Mouse (Mus musculus): Measurements from ENCODE around the gene Syt8. TPM values are rescaled to one million over a fixed set of nuclear protein-coding genes. Genes with fewer than 3 reads are reported as not detected.

Gene Syt8
- polyA plus RNA-seq, 1 experiment: 0.07 TPM

DNA sequence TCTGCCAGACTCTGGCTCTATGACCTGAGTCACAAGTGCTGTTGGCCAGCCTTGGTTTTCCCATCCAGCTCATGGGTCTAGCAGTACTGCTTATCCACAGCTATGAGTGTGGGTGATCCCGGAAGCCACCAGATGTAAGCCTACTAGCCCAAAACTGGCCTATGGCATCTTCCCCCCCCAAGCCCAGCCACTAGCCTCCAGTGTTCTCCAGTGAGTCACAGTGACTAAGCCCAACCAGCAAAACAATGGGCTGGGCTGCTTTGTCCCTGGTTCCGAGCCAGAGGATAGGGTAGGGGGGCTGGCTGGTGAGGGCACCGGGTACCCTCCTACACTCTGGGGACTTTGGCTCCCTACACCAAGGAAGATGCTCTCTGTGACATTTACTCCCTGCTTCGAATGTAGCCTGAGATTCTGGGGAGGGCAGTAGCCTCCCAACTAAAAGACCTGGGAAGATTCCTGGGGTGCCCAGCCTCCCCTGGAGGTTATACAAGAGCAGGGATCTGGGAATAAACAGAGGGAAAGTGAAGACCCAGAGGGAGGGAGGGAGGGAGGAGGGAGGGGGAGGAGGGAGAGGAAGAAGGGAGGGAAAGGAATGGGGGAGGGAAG is 36.3 kb downstream of the Syt8 start:
- TF ChIP-seq MAX (IDR thresholded peaks at IDR 0.05) (no peak), FOSL1 (IDR thresholded peaks at IDR 0.05; ENCODE audit: insufficient read depth, low read length, poor library complexity, severe bottlenecking) (peak; percentile 13), CEBPB (IDR thresholded peaks at IDR 0.05; ENCODE audit: low read depth) (no peak), MYOG (IDR thresholded peaks at IDR 0.05; ENCODE audit: control insufficient read depth, extremely low read depth, insufficient read length) (no peak), USF1 (IDR thresholded peaks at IDR 0.05; ENCODE audit: low read depth) (no peak)
- no peak overlapping the region for H3K4me3 ChIP-seq (ENCODE audit: insufficient read depth, poor library complexity, severe bottlenecking)
- peaks cover 45% of the 10 kb centered on the region for H3K79me2 ChIP-seq (ENCODE audit: control insufficient read depth, insufficient read depth)
- H3K79me3 ChIP-seq (ENCODE audit: low read depth): peaks cover 19% of the 10 kb centered on the region
- H3K27me3 ChIP-seq (ENCODE audit: control insufficient read depth, insufficient read depth, insufficient read length): no peaks in the 10 kb centered on the region
- no peaks in the 10 kb centered on the region for H3K36me3 ChIP-seq (ENCODE audit: control insufficient read depth, insufficient read depth)
- no peak overlapping the region for H3ac ChIP-seq (ENCODE audit: control insufficient read depth, insufficient read length, low read depth)

- H3K4me3 ChIP-seq (ENCODE audit: insufficient read depth, poor library complexity, severe bottlenecking): peak overlapping the region; percentile 23
- no peaks in the 10 kb centered on the region for H3K27me3 ChIP-seq (ENCODE audit: control insufficient read depth, insufficient read depth, insufficient read length)
- TF ChIP-seq MYOD1 (IDR thresholded peaks at IDR 0.05; ENCODE audit: control insufficient read depth, insufficient read length, low read depth): no peak
- H3K79me3 ChIP-seq (ENCODE audit: low read depth): peaks cover 22% of the 10 kb centered on the region
- H3K79me2 ChIP-seq (ENCODE audit: control insufficient read depth, insufficient read depth): peaks cover 50% of the 10 kb centered on the region
- H3ac ChIP-seq (ENCODE audit: control insufficient read depth, insufficient read length, low read depth): peak overlapping the region; percentile 81
- H3K36me3 ChIP-seq (ENCODE audit: control insufficient read depth, insufficient read depth): no peaks in the 10 kb centered on the region
Measured at GRCm38 (mm10) chr7:142471414-142471861, 36.8 kb downstream of the Syt8 start.

- Histone ChIP-seq H3K36me3 (ENCODE audit: control insufficient read depth, insufficient read depth) (no peaks in the 10 kb centered on the region), H3ac (ENCODE audit: control insufficient read depth, insufficient read length, low read depth) (peak overlapping the region; percentile 81), H3K79me2 (ENCODE audit: control insufficient read depth, insufficient read depth) (peaks cover 56% of the 10 kb centered on the region), H3K27me3 (ENCODE audit: control insufficient read depth, insufficient read depth, insufficient read length) (no peaks in the 10 kb centered on the region), H3K79me3 (ENCODE audit: low read depth) (peaks cover 25% of the 10 kb centered on the region), H3K4me3 (ENCODE audit: insufficient read depth, poor library complexity, severe bottlenecking) (peak overlapping the region; percentile 23)
- no peak for TF ChIP-seq CEBPB (IDR thresholded peaks at IDR 0.05; ENCODE audit: low read depth)
- peak; percentile 40 for TF ChIP-seq MAX (IDR thresholded peaks at IDR 0.05)
Measured at GRCm38 (mm10) chr7:142471884-142472570, 37.4 kb downstream of the Syt8 start.

DNA sequence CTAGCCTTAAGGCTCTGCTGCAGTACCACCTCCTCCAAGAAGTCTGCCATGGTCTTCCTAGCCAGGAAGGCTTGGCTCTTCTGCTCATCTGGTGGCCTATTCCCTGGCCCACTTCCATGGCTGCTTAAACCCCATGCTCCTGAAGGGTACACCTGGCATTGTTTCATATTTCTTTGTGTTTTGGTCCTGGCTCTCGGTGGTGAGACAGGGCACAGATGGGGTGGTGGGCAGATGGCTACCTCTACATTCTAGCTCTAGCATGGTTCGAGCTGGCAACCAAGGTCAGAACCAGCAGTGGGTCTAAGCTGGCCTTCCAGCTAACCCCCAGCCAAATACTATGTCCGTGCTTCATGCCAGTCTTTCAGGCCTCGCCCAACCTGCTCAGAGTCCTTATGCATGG is 38.3 kb downstream of the Syt8 start:
- Histone ChIP-seq H3K79me2 (ENCODE audit: control insufficient read depth, insufficient read depth) (peaks cover 64% of the 10 kb centered on the region), H3K4me3 (ENCODE audit: insufficient read depth, poor library complexity, severe bottlenecking) (peak overlapping the region; percentile 11), H3ac (ENCODE audit: control insufficient read depth, insufficient read length, low read depth) (peak overlapping the region; percentile 5), H3K36me3 (ENCODE audit: control insufficient read depth, insufficient read depth) (no peaks in the 10 kb centered on the region), H3K27me3 (ENCODE audit: control insufficient read depth, insufficient read depth, insufficient read length) (no peaks in the 10 kb centered on the region), H3K79me3 (ENCODE audit: low read depth) (peaks cover 27% of the 10 kb centered on the region)
- TF ChIP-seq MYOD1 (IDR thresholded peaks at IDR 0.05; ENCODE audit: control insufficient read depth, insufficient read length, low read depth) (no peak), USF1 (IDR thresholded peaks at IDR 0.05; ENCODE audit: low read depth) (no peak), CTCF (IDR thresholded peaks at IDR 0.05; ENCODE audit: control insufficient read depth, insufficient read depth, insufficient read length) (no peak), FOSL1 (IDR thresholded peaks at IDR 0.05; ENCODE audit: insufficient read depth, low read length, poor library complexity, severe bottlenecking) (no peak), MYOG (IDR thresholded peaks at IDR 0.05; ENCODE audit: control insufficient read depth, extremely low read depth, insufficient read length) (no peak), CEBPB (IDR thresholded peaks at IDR 0.05; ENCODE audit: low read depth) (no peak), MAX (IDR thresholded peaks at IDR 0.05) (no peak)

DNA sequence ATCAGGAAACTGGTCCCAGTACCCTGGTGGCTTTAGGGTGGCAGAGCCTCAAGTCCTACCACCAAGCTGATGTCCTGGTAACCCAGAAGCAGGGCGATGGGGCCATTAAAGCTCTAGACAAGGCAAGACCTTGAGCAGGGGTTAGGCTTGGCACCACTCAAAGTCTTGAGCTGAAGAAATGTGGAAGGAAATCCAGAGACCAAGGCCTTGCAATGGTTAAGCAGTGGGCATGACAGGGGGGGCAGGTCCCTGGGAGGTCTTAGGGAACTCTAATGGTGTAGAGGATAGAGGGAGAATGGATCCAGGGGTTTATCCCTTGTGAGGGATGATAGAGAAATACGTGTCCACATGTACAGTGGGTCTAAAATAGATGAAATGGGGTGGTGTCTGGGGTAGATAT is 38.8 kb downstream of the Syt8 start:
- Histone ChIP-seq H3K4me3 (ENCODE audit: insufficient read depth, poor library complexity, severe bottlenecking) (no peak overlapping the region), H3ac (ENCODE audit: control insufficient read depth, insufficient read length, low read depth) (no peak overlapping the region), H3K27me3 (ENCODE audit: control insufficient read depth, insufficient read depth, insufficient read length) (no peaks in the 10 kb centered on the region), H3K36me3 (ENCODE audit: control insufficient read depth, insufficient read depth) (no peaks in the 10 kb centered on the region), H3K79me3 (ENCODE audit: low read depth) (peaks cover 30% of the 10 kb centered on the region), H3K79me2 (ENCODE audit: control insufficient read depth, insufficient read depth) (peaks cover 68% of the 10 kb centered on the region)
- TF ChIP-seq USF1 (IDR thresholded peaks at IDR 0.05; ENCODE audit: low read depth) (no peak), MAX (IDR thresholded peaks at IDR 0.05) (no peak), CTCF (IDR thresholded peaks at IDR 0.05; ENCODE audit: control insufficient read depth, insufficient read depth, insufficient read length) (no peak), CEBPB (IDR thresholded peaks at IDR 0.05; ENCODE audit: low read depth) (no peak), MYOD1 (IDR thresholded peaks at IDR 0.05; ENCODE audit: control insufficient read depth, insufficient read length, low read depth) (no peak), FOSL1 (IDR thresholded peaks at IDR 0.05; ENCODE audit: insufficient read depth, low read length, poor library complexity, severe bottlenecking) (no peak), MYOG (IDR thresholded peaks at IDR 0.05; ENCODE audit: control insufficient read depth, extremely low read depth, insufficient read length) (no peak)

DNA sequence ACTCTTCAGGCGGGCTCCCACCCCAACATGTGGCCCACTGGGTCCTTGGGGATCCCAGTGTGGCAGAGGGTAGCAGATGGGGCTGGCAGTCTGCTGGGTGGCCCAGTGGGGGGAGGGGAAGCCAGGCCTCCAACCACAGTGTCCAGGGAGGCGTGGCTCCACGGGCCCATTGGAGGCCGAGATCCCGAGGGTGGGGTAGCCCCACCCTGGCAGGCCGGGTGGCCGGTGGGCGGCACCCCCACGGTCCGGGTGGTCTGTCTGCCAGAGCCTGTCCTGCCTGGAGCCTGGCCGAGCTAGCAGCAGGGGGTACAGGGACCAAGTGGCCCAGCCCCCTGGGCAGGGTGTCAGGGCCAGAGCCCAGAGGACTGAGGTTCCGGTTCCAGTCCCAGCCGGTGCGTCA is 40.1 kb downstream of the Syt8 start:
- H3K79me3 ChIP-seq (ENCODE audit: low read depth): peaks cover 31% of the 10 kb centered on the region
- H3K4me3 ChIP-seq (ENCODE audit: insufficient read depth, poor library complexity, severe bottlenecking): peak overlapping the region; percentile 23
- peaks cover 4% of the 10 kb centered on the region for H3K36me3 ChIP-seq (ENCODE audit: control insufficient read depth, insufficient read depth)
- H3K27me3 ChIP-seq (ENCODE audit: control insufficient read depth, insufficient read depth, insufficient read length): no peaks in the 10 kb centered on the region
- H3K79me2 ChIP-seq (ENCODE audit: control insufficient read depth, insufficient read depth): peaks cover 68% of the 10 kb centered on the region
- TF ChIP-seq MYOD1 (IDR thresholded peaks at IDR 0.05; ENCODE audit: control insufficient read depth, insufficient read length, low read depth) (no peak), MYOG (IDR thresholded peaks at IDR 0.05; ENCODE audit: control insufficient read depth, extremely low read depth, insufficient read length) (no peak), CEBPB (IDR thresholded peaks at IDR 0.05; ENCODE audit: low read depth) (no peak), MAX (IDR thresholded peaks at IDR 0.05) (no peak), FOSL1 (IDR thresholded peaks at IDR 0.05; ENCODE audit: insufficient read depth, low read length, poor library complexity, severe bottlenecking) (no peak)
- H3ac ChIP-seq (ENCODE audit: control insufficient read depth, insufficient read length, low read depth): peak overlapping the region; percentile 59

Measured in C2C12 (cell line).